Mouse (Mus musculus) neural tube, embryonic 13.5 days (tissue): ENCODE measurements around the gene Gm3233. TPM values are rescaled to one million over a fixed set of nuclear protein-coding genes. Genes with fewer than 3 reads are reported as not detected.
"Not testable (repeated sequence)": the region's sequence is repeated elsewhere in the genome, so short reads cannot be mapped to it uniquely, and the experiment has no call there.

Source experiments
- ATAC-seq: fragments of 200-750 bp; cut with Nextera tagmentation; 2 replicates; pipeline ENCODE4 v1.8.0; 2017; ENCODE audit warnings: low read depth, mild to moderate bottlenecking, moderate TSS enrichment, moderate library complexity
- H3K27ac ChIP-seq: fragments of 300-500 bp; sonication (generic); replicated peaks from 2 replicates; pipeline ENCODE4 v1.5.1; 2015; ENCODE audit warnings: moderate library complexity, mild to moderate bottlenecking, inconsistent platforms
- H3K27me3 ChIP-seq: fragments of 300-500 bp; sonication (generic); 2 replicates; pipeline ENCODE4 v1.6.1; 2015; ENCODE audit warnings: mild to moderate bottlenecking, inconsistent platforms
- H3K36me3 ChIP-seq: fragments of 300-500 bp; sonication (generic); 2 replicates; pipeline ENCODE4 v1.6.1; 2015; ENCODE audit warnings: mild to moderate bottlenecking, inconsistent platforms
- H3K4me1 ChIP-seq: fragments of 300-500 bp; sonication (generic); replicated peaks from 2 replicates; pipeline ENCODE4 v1.6.1; 2015; ENCODE audit warnings: inconsistent platforms
- H3K4me2 ChIP-seq: fragments of 300-500 bp; sonication (generic); 2 replicates; pipeline ENCODE4 v1.6.1; 2015; ENCODE audit warnings: inconsistent platforms, mild to moderate bottlenecking, moderate library complexity
- H3K4me3 ChIP-seq: fragments of 300-500 bp; sonication (generic); 2 replicates; pipeline ENCODE4 v1.5.1; 2015; ENCODE audit warnings: mild to moderate bottlenecking, inconsistent platforms
- H3K9ac ChIP-seq: fragments of 300-500 bp; sonication (generic); 2 replicates; pipeline ENCODE4 v1.6.1; 2015; ENCODE audit warnings: moderate library complexity, mild to moderate bottlenecking, inconsistent platforms
- H3K9me3 ChIP-seq: fragments of 300-500 bp; sonication (generic); 2 replicates; pipeline ENCODE4 v1.6.1; 2016; ENCODE audit warnings: inconsistent platforms
- WGBS: fragments of 180-500 bp; shearing (Covaris S2); methylation state at CpG from one replicate; pipeline ENCODE4 v1.1.7; 2015; 5-methylcytosine and 5-hydroxymethylcytosine counted together
- polyA plus RNA-seq: library from polyadenylated mRNA; unstranded; fragments of >200 nt; fragmentation: Nextera tagmentation; extraction: Ambion mirVana; gene quantifications from 2 replicates; pipeline ENCODE4 v1.2.1, GENCODE M21; 2015

Gene Gm3233
- polyA plus RNA-seq, 1 experiment from 2014 or later, result not detected

DNA sequence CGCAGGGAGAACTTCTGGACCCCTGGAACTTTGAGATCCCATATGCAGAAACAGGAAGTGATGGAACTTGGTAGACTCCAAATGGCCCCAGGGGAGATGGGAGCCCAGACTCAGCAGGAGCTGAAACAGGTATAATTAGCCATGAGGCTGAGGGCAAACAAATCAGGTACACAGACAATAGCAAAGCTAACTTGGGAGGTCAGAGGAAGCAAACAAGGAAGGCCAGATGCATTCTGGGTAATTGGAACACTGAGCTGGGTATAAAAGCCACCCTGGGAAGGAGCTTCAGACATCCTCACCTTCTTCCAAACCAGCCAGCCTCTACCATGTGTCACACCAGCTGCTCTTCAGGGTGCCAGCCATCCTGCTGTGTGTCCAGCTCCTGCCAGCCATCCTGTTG lies 39.2 kb downstream of the Gm3233 start, which contains the start of gene Krtap12-1:
Gene Krtap12-1 (plus strand): TSS at position 301 of the 400 bp plus-strand sequence.
- not testable (repeated sequence) for ATAC-seq, H3K4me3 ChIP-seq, H3K4me2 ChIP-seq, H3K9ac ChIP-seq, H3K36me3 ChIP-seq, H3K9me3 ChIP-seq, H3K27me3 ChIP-seq, H3K27ac ChIP-seq, H3K4me1 ChIP-seq
- WGBS, result 90% methylated on average over 1 of the region's 1 CpGs

GRCm38 (mm10) chr10:77715507-77715906 lies 44.0 kb downstream of the Gm3233 start, which contains the start of gene Gm10142:
TSS of gene Gm10142 (plus strand) at chr10:77715807.
- H3K27me3 ChIP-seq, result no peaks in the 10 kb centered on the region
- H3K4me1 ChIP-seq, result no peaks in the 10 kb centered on the region
- no peak for ATAC-seq
- no peak within 1 kb of the TSS for H3K4me2 ChIP-seq
- H3K36me3 ChIP-seq, result no peaks in the 10 kb centered on the region
- no peak within 1 kb of the TSS for H3K27ac ChIP-seq
- H3K9me3 ChIP-seq, result no peaks in the 10 kb centered on the region
- H3K9ac ChIP-seq, result no peak within 1 kb of the TSS
- 93% methylated on average over 1 of the region's 1 CpGs for WGBS
- H3K4me3 ChIP-seq, result no peak within 1 kb of the TSS

DNA sequence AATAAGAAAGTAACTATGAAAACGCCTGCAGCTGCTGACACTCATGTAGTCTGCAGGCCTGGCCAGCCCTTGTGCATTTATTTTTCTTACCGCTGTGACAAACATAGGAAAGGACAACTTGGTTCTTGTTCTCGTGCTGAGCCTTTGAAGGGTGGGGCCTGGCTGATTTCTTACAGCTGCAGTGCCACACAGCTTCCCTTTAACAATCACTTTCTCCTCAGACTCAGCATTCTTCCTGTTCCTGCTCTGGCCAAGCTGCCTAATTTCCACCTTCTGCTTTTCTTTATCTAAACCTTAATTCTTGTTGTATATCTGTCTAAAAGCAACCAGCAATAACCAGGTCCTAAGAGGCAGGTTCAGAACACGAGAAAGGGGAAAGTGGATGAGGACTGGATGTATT lies 45.7 kb downstream of the Gm3233 start:
- WGBS, result 70% methylated on average over 4 of the region's 4 CpGs

DNA sequence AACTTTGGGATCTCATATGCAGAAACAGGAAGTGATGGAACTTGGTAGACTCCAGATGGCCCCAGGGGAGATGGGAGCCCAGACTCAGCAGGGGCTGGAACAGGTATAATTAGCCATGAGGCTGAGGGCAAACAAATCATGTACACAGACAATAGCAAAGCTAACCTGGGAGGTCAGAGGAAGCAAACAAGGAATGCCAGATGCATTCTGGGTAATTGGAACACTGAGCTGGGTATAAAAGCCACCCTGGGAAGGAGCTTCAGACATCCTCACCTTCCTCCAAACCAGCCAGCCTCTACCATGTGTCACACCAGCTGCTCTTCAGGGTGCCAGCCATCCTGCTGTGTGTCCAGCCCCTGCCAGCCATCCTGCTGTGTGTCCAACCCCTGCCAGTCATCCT lies 48.3 kb downstream of the Gm3233 start, which contains the start of gene Gm10024:
Gene Gm10024 (plus strand): TSS at position 301 of the 400 bp plus-strand sequence.
- not testable (repeated sequence) for H3K4me2 ChIP-seq, ATAC-seq, H3K36me3 ChIP-seq, H3K4me3 ChIP-seq, H3K27me3 ChIP-seq, H3K9ac ChIP-seq, H3K4me1 ChIP-seq, H3K9me3 ChIP-seq, H3K27ac ChIP-seq

More for the DNA sequence above, 45.7 kb downstream of the Gm3233 start:
- H3K4me1 ChIP-seq, result no peaks in the 10 kb centered on the region
- H3K36me3 ChIP-seq, result no peaks in the 10 kb centered on the region
- no peaks in the 10 kb centered on the region for H3K9me3 ChIP-seq
- no peaks in the 10 kb centered on the region for H3K27me3 ChIP-seq
- H3K4me2 ChIP-seq, result no peak overlapping the region
- ATAC-seq, result no peak
- no peak overlapping the region for H3K9ac ChIP-seq
- no peak overlapping the region for H3K4me3 ChIP-seq
- H3K27ac ChIP-seq, result no peak overlapping the region

DNA sequence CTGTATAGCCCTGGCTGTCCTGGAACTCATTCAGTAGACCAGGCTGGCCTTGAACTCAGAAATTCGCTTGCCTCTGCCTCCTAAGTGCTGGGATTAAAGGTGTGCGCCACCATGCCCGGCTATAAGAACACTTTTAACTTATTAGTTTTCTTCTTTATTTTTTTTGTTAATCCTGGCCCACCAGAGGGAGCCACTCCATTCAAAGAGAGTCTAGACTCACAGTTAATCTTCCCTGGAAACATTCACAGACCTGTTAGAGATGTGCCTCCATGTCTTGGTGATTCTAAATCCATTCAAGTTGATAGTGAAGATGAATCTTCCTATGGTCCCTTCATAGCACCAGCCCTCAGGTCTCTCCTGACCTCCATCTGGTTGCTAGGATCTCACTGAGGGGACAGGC lies 49.7 kb downstream of the Gm3233 start:
- no peaks in the 10 kb centered on the region for H3K4me1 ChIP-seq
- H3K4me3 ChIP-seq, result no peak overlapping the region
- no peaks in the 10 kb centered on the region for H3K36me3 ChIP-seq
- H3K27me3 ChIP-seq, result no peaks in the 10 kb centered on the region
- 82% methylated on average over 3 of the region's 3 CpGs for WGBS
- no peak overlapping the region for H3K4me2 ChIP-seq
- peaks cover 3% of the 10 kb centered on the region; the same call in 1 of the 2 replicates for H3K9me3 ChIP-seq
- ATAC-seq, result no peak
- no peak overlapping the region for H3K9ac ChIP-seq
- no peak overlapping the region for H3K27ac ChIP-seq

Other genes with a start within 250 kb of the Gm3233 start
- gene Fam207a, start 243.9 kb downstream of the Gm3233 start, polyA plus RNA-seq, result 41.4 and 43.5 TPM in 2 replicates
- gene Itgb2, start 229.4 kb downstream of the Gm3233 start, polyA plus RNA-seq, result 1.0 TPM in 2 replicates
- 78.9 and 79.7 TPM in 2 replicates for gene Pttg1ip, start 178.0 kb downstream of the Gm3233 start, polyA plus RNA-seq
- gene Sumo3, start 153.6 kb downstream of the Gm3233 start, polyA plus RNA-seq, result 248 and 252 TPM in 2 replicates
- 2.0 and 8.6 TPM in 2 replicates for gene Gm49325, start 153.5 kb downstream of the Gm3233 start, polyA plus RNA-seq
- 86.8 and 87.9 TPM in 2 replicates for gene Ube2g2, start 137.4 kb downstream of the Gm3233 start, polyA plus RNA-seq
- gene Tspear, start 73.1 kb downstream of the Gm3233 start, polyA plus RNA-seq, result 0.48 and 2.0 TPM in 2 replicates
- not detected in 2 replicates for gene Gm19402, start 68.9 kb downstream of the Gm3233 start, polyA plus RNA-seq
- not detected in 2 replicates for gene Gm9508, start 62.4 kb downstream of the Gm3233 start, polyA plus RNA-seq
- gene Gm10272, start 53.1 kb downstream of the Gm3233 start, polyA plus RNA-seq, result not detected in 2 replicates
- gene Gm10024, start 48.2 kb downstream of the Gm3233 start, polyA plus RNA-seq, result not detected in 2 replicates
- gene Gm10142, start 43.9 kb downstream of the Gm3233 start, polyA plus RNA-seq, result not detected in 2 replicates
- gene Krtap12-1, start 39.1 kb downstream of the Gm3233 start, polyA plus RNA-seq, result not detected in 2 replicates
- gene Gm10100, start 33.2 kb downstream of the Gm3233 start, polyA plus RNA-seq, result not detected in 2 replicates
- not detected in 2 replicates for gene Gm18596, start 17.0 kb downstream of the Gm3233 start, polyA plus RNA-seq
- gene Gm9736, start 8.3 kb downstream of the Gm3233 start, polyA plus RNA-seq, result not detected in 2 replicates
- not detected in 2 replicates for gene Gm3238, start 11.6 kb upstream of the Gm3233 start, polyA plus RNA-seq
- not detected in 2 replicates for gene Gm7138, start 17.3 kb upstream of the Gm3233 start, polyA plus RNA-seq
- gene Gm3250, start 22.9 kb upstream of the Gm3233 start, polyA plus RNA-seq, result not detected in 2 replicates
- gene Gm7137, start 28.5 kb upstream of the Gm3233 start, polyA plus RNA-seq, result not detected in 2 replicates
- not detected in 2 replicates for gene Gm9639, start 35.4 kb upstream of the Gm3233 start, polyA plus RNA-seq
- not detected in 2 replicates for gene Gm19668, start 39.5 kb upstream of the Gm3233 start, polyA plus RNA-seq
- not detected in 2 replicates for gene Gm9507, start 52.2 kb upstream of the Gm3233 start, polyA plus RNA-seq
- not detected in 2 replicates for gene Gm2696, start 55.0 kb upstream of the Gm3233 start, polyA plus RNA-seq
- not detected in 2 replicates for gene Krtap10-4, start 67.4 kb upstream of the Gm3233 start, polyA plus RNA-seq
- not detected in 2 replicates for gene Krtap10-10, start 76.3 kb upstream of the Gm3233 start, polyA plus RNA-seq
- not detected in 2 replicates for gene Gm36176, start 87.1 kb upstream of the Gm3233 start, polyA plus RNA-seq
- not detected in 2 replicates for gene Gm10318, start 93.2 kb upstream of the Gm3233 start, polyA plus RNA-seq
- not detected in 2 replicates for gene Gm3285, start 102.3 kb upstream of the Gm3233 start, polyA plus RNA-seq
- 11.5 and 12.1 TPM in 2 replicates for gene Lrrc3, start 142.9 kb upstream of the Gm3233 start, polyA plus RNA-seq
- 4.1 and 4.9 TPM in 2 replicates for gene Trpm2, start 210.9 kb upstream of the Gm3233 start, polyA plus RNA-seq
- 36.8 and 37.4 TPM in 2 replicates for gene 1810043G02Rik, start 218.8 kb upstream of the Gm3233 start, polyA plus RNA-seq